Mouse (Mus musculus) forebrain, postnatal 0 days (tissue): ENCODE measurements around the gene U2af1. TPM values are rescaled to one million over a fixed set of nuclear protein-coding genes. Genes with fewer than 3 reads are reported as not detected.

Source experiments
- ATAC-seq: fragments of 200-750 bp; cut with Nextera tagmentation; 2 replicates; pipeline ENCODE4 v1.8.0; 2017; ENCODE audit warnings: mild to moderate bottlenecking, moderate library complexity
- DNase-seq: peaks from one replicate; pipeline ENCODE4 v3.0.0-alpha.2; 2015
- H3K27ac ChIP-seq: fragments of 300-500 bp; sonication (generic); 2 replicates; pipeline ENCODE4 v1.5.1; 2014; ENCODE audit warnings: low read depth, mild to moderate bottlenecking, antibody characterized with exemption, low read length, moderate library complexity, mixed read lengths
- H3K27me3 ChIP-seq: fragments of 300-500 bp; sonication (generic); 2 replicates; pipeline ENCODE4 v1.6.1; 2014; ENCODE audit warnings: mild to moderate bottlenecking, low read length, mixed read lengths; ENCODE audit not compliant: insufficient read depth
- H3K36me3 ChIP-seq: fragments of 300-500 bp; sonication (generic); 2 replicates; pipeline ENCODE4 v1.6.1; 2014; ENCODE audit warnings: mild to moderate bottlenecking, moderate library complexity; ENCODE audit not compliant: insufficient read depth
- H3K4me1 ChIP-seq: fragments of 300-500 bp; sonication (generic); 2 replicates; pipeline ENCODE4 v1.6.1; 2014; ENCODE audit warnings: antibody characterized with exemption; ENCODE audit not compliant: insufficient read depth
- H3K4me2 ChIP-seq: fragments of 300-500 bp; sonication (generic); 2 replicates; pipeline ENCODE4 v1.6.1; 2014; ENCODE audit warnings: low read depth, mild to moderate bottlenecking, moderate library complexity
- H3K4me3 ChIP-seq: fragments of 300-500 bp; sonication (generic); 2 replicates; pipeline ENCODE4 v1.5.1; 2014; ENCODE audit warnings: low read depth, low read length, mixed read lengths
- H3K9ac ChIP-seq: fragments of 300-500 bp; sonication (generic); 2 replicates; pipeline ENCODE4 v1.6.1; 2014; ENCODE audit warnings: mild to moderate bottlenecking
- H3K9me3 ChIP-seq: fragments of 300-500 bp; sonication (generic); 2 replicates; pipeline ENCODE4 v1.6.1; 2016; ENCODE audit warnings: low read length
- CTCF ChIP-seq: sonication (generic); IDR thresholded peaks from 2 replicates; pipeline ENCODE4 v1.5.1; 2016; ENCODE audit warnings: antibody characterized with exemption, control low read depth, low read depth
- WGBS: fragments of 180-500 bp; shearing (Covaris S2); extraction: QIAGEN DNeasy Blood & Tissue Kit; methylation state at CpG from one replicate; pipeline ENCODE4 v1.1.7; 2014; 5-methylcytosine and 5-hydroxymethylcytosine counted together
- polyA plus RNA-seq: library from polyadenylated mRNA; unstranded; fragments of >200 nt; fragmentation: Nextera tagmentation; extraction: Ambion mirVana; gene quantifications from 2 replicates; pipeline ENCODE4 v1.2.1, GENCODE M21; 2015
- total RNA-seq: library from RNA; depleted of rRNA; stranded (reverse); fragments of >200 nt; gene quantifications from 2 replicates; pipeline ENCODE4 v1.2.3, GENCODE M21; 2014

Gene U2af1
- total and polyA plus RNA-seq, 2 experiments from 2014 or later: 86.4 to 264 TPM

DNA sequence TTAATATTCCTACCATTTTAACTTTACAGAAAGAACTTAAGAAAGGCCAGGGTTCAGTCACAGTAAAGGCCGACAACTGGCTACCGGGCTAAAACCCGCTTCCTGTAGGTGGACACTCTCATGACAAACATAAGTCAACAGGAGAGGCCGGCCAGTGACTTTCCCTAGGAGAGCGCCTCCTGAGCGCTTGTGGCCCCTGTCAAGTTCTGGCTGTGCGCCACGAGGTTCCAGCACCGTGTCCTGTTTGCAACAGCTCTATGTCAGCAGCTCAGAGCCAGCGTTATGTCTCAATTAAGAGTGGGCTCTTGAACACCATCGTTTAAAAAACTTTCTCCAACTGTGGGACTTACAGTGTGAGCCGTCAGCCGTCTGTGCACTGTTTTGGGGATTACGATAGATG lies 6.5 kb downstream of the U2af1 start:
- WGBS: 88% methylated on average over 14 of the region's 14 CpGs
- H3K36me3 ChIP-seq: peaks cover 82% of the 10 kb centered on the region
- ATAC-seq (no peak), DNase-seq (no peak)
- H3K9me3 ChIP-seq: no peaks in the 10 kb centered on the region
- no peak overlapping the region for H3K4me2 ChIP-seq
- H3K4me1 ChIP-seq: peaks cover 3% of the 10 kb centered on the region
- H3K4me3 ChIP-seq: no peak overlapping the region
- H3K27ac ChIP-seq: no peak overlapping the region
- H3K9ac ChIP-seq: no peak overlapping the region
- no peaks in the 10 kb centered on the region for H3K27me3 ChIP-seq
- no peak for TF ChIP-seq CTCF

DNA sequence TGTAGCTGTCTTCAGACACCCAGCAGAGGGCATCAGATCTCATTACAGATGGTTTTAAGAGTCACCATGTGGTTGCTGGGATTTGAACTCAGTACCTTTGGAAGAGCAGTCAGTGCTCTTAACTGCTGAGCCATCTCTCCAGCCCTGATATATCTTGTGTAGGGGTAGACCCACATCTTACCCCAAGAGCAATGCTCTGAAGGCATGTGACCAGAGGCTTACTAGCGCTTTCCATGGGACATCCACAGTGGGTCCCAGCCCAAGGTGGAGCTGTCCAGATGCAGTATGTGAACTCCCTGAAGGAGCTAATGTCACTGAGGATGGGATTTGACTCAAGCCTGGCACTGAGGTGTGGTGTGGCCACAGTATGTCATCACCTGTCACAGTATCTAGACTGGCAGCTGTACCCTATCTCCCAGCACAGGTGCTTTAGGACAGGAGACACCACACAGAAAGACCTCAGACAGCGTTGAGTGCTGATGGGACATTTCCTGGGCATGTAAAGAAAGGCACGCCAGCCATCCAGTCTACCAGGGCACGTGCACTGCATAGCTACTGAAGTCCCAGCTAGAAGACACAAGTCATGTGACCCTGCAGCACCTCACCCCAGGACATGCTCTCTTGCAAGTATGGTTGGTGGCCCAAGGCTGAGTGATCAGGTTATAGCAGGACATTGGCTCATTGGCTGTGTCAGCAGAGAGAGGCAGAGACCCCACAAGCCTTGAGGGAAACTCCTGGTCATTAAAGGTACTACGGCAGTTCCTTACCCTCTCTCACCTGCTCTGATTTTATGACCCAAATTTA lies 12.3 kb downstream of the U2af1 start:
- no peak overlapping the region for H3K4me2 ChIP-seq
- peak; percentile 18; the same call in 1 of the 2 replicates for ATAC-seq
- no peaks in the 10 kb centered on the region for H3K9me3 ChIP-seq
- 97% methylated on average over 5 of the region's 5 CpGs for WGBS
- no peak for DNase-seq
- H3K27me3 ChIP-seq: no peaks in the 10 kb centered on the region
- peaks cover 56% of the 10 kb centered on the region for H3K36me3 ChIP-seq
- TF ChIP-seq CTCF: no peak
- no peak overlapping the region for H3K9ac ChIP-seq
- no peaks in the 10 kb centered on the region for H3K4me1 ChIP-seq
- no peak overlapping the region for H3K27ac ChIP-seq
- no peak overlapping the region for H3K4me3 ChIP-seq

DNA sequence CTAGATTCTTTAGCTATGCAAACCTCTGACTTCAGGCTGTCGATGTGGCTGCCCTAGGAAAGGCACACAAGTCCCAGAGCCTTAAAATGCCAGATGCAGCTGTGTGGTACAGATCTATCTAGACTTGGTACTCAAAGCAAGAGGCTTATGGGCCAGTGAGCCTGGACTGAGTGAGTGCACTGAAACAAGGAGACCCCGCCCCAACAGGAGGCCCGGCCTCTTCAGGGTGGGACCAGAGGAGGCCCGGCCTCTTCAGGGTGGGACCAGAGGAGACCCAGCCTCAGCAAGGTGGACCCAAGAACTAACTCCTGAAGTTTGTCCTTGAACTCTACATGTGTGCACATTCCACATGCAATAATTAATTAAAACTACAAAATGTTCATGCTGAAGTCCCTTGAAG lies 15.8 kb downstream of the U2af1 start:
- DNase-seq: no peak
- Histone ChIP-seq H3K4me1 (peaks cover 3% of the 10 kb centered on the region; the same call in 1 of the 2 replicates), H3K4me3 (no peak overlapping the region), H3K9me3 (no peaks in the 10 kb centered on the region), H3K27me3 (no peaks in the 10 kb centered on the region), H3K9ac (no peak overlapping the region), H3K36me3 (peaks cover 22% of the 10 kb centered on the region), H3K27ac (no peak overlapping the region), H3K4me2 (no peak overlapping the region)
- no peak for ATAC-seq
- 75% methylated on average over 4 of the region's 4 CpGs for WGBS
- TF ChIP-seq CTCF: no peak

DNA sequence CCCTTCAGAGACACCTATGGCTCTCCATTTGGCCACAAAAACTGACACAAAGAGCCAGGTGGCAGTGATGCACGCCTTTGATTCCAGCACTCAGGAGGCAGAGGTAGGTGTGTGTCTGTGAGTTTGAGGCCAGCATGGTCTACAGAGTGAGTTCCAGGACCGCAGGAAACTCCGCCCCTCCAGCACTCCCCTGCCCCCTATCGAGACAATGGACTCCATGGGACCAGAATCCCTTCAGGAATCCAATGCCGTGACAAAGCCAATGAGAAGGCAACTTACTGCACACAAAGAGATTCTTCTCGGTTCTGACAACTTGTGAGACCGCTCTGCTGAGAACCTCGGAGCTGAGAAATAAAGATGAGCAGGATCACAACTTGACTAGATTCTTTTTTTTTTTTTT lies 16.4 kb downstream of the U2af1 start:
- Histone ChIP-seq H3K9me3 (no peaks in the 10 kb centered on the region), H3K36me3 (peaks cover 17% of the 10 kb centered on the region), H3K27ac (no peak overlapping the region), H3K9ac (no peak overlapping the region), H3K4me3 (no peak overlapping the region), H3K27me3 (no peaks in the 10 kb centered on the region), H3K4me2 (no peak overlapping the region), H3K4me1 (peaks cover 4% of the 10 kb centered on the region)
- ATAC-seq (no peak), DNase-seq (no peak)
- WGBS: 25% methylated on average over 8 of the region's 8 CpGs
- TF ChIP-seq CTCF: no peak

- 0 out of 2 replicates have a peak overlapping the region, but pooled peaks have one; percentile 2 for H3K27ac ChIP-seq
- DNase-seq (peak; percentile 56), ATAC-seq (no peak)
- peaks cover 4% of the 10 kb centered on the region for H3K4me1 ChIP-seq
- no peaks in the 10 kb centered on the region for H3K36me3 ChIP-seq
- 27% methylated on average over 4 of the region's 4 CpGs for WGBS
- H3K4me2 ChIP-seq: no peak overlapping the region
- H3K9ac ChIP-seq: no peak overlapping the region
- no peaks in the 10 kb centered on the region for H3K9me3 ChIP-seq
- TF ChIP-seq CTCF: no peak
- H3K4me3 ChIP-seq: no peak overlapping the region
- H3K27me3 ChIP-seq: no peaks in the 10 kb centered on the region; the same call in 1 of the 2 replicates
Measured at GRCm38 (mm10) chr17:31639651-31640050, 19.0 kb downstream of the U2af1 start.

DNA sequence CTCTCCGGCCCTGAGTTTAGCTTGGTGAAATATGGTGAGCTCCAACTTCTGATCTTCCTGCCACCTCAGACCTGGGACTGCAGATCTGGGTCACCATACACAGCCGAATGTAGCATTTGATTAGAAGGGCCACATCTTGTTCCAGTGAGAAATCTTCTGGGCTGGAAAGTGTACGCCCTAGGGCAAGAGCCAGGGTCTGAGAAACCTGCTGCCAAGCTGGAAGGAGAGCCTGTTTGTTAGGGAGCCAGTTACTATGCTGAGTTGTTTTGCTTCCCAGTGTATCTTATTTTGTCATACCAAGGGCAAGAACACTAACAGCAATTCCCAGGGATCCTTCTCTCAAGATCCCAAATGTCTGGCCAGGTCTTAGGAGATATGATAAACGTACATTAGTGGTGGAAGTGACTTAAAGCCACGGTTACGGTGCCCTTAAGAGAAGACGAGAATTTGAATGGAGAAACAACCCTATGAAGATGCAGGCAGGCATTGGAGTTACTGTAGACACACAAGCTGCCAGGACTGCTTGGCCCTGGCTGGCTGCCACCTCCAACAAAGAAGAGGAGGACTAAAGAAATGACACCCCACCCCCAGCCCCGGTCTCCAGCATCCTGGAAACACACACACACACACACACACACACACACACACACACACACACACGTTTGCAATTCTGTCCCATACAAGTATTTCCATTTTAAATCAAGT lies 20.7 kb downstream of the U2af1 start:
- DNase-seq (peak; percentile 76), ATAC-seq (peak; percentile 46; the same call in 1 of the 2 replicates)
- WGBS: 28% methylated on average over 9 of the region's 9 CpGs
- Histone ChIP-seq H3K27me3 (no peaks in the 10 kb centered on the region; the same call in 1 of the 2 replicates), H3K27ac (peak overlapping the region; percentile 62), H3K4me3 (no peak overlapping the region), H3K4me2 (peak overlapping the region; percentile 8; the same call in 1 of the 2 replicates), H3K9ac (no peak overlapping the region), H3K36me3 (no peaks in the 10 kb centered on the region), H3K9me3 (no peaks in the 10 kb centered on the region), H3K4me1 (peaks cover 4% of the 10 kb centered on the region)
- no peak for TF ChIP-seq CTCF
